ENCODE assay signal across 9 mouse cellular contexts in the genomic region with DNA sequence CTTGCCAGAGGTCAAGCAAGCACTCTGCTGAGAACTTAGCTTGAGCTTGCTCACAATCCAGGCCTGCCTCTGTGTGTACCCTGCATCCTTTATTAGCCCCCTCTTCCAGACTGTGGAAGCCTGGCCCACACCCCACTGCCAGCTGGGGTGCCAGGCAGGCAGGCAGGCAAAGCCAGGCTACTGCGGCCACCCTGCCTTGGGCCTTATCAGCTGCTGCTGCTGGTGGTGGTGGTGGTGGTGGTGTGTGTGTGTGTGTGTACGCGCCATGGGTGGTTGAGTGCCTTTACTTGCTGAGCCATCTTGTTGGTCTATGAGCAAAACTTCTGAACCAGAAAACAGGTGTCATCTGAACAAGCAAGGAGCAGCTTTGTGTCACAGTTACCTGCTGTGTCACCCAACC. TPM values are rescaled to one million over a fixed set of nuclear protein-coding genes. Genes with fewer than 3 reads are reported as not detected.
DNase-seq lines count a peak whose midpoint lies in the region; ATAC-seq and TF ChIP-seq lines count a peak whose summit lies in the region.
"Had no signal": no experiment of that assay in that cellular context is flagged by ENCODE, and none has a peak within 500 bp of the region (broad histone marks: within the 10 kb centered on the region; RNA-seq: fewer than 3 reads in every experiment).

No protein-coding gene starts in this region.

- 90% methylated on average over 3 of the region's 3 CpGs for WGBS in hindbrain, embryonic 15.5 days
- 92% methylated on average over 3 of the region's 3 CpGs for WGBS in hindbrain, embryonic 12.5 days
- WGBS in midbrain, embryonic 10.5 days: 95% methylated on average over 3 of the region's 3 CpGs
- 86% methylated on average over 3 of the region's 3 CpGs for WGBS in midbrain, postnatal 0 days
- 80% methylated on average over 3 of the region's 3 CpGs for WGBS in intestine, embryonic 15.5 days
- 80% methylated on average over 3 of the region's 3 CpGs for WGBS in stomach, embryonic 14.5 days

- H3K27ac ChIP-seq in hindbrain, embryonic 15.5 days (replicated peaks): 0 out of 2 replicates have a peak overlapping the region, but pooled peaks have one; percentile 2
- no peak overlapping the region for H3K27ac ChIP-seq in hindbrain, embryonic 12.5 days
- H3K27ac ChIP-seq in midbrain, embryonic 10.5 days (replicated peaks): peak overlapping the region; percentile 94
- no peak overlapping the region for H3K27ac ChIP-seq in midbrain, postnatal 0 days (ENCODE audit: low read depth, low read length)
- peak overlapping the region; percentile 87 for H3K27ac ChIP-seq in intestine, embryonic 15.5 days
- peak overlapping the region; percentile 97 for H3K27ac ChIP-seq in stomach, embryonic 14.5 days (ENCODE audit: low read length)

- no peaks in the 10 kb centered on the region for H3K9me3 ChIP-seq in hindbrain, embryonic 15.5 days
- H3K9me3 ChIP-seq in hindbrain, embryonic 12.5 days (replicated peaks): no peaks in the 10 kb centered on the region
- peaks cover 12% of the 10 kb centered on the region for H3K9me3 ChIP-seq in midbrain, embryonic 10.5 days (replicated peaks)
- no peaks in the 10 kb centered on the region for H3K9me3 ChIP-seq in midbrain, postnatal 0 days (ENCODE audit: low read length)
- H3K9me3 ChIP-seq in intestine, embryonic 15.5 days: no peaks in the 10 kb centered on the region
- H3K9me3 ChIP-seq in stomach, embryonic 14.5 days (ENCODE audit: control insufficient read depth, low read depth, low read length): no peaks in the 10 kb centered on the region

- DNase-seq in midbrain, embryonic 10.5 days (ENCODE audit: low spot score): no peak
- no peak for DNase-seq in midbrain, postnatal 0 days (ENCODE audit: low spot score)
- DNase-seq in cerebellum, adult 11 months: no peak
- no peak for DNase-seq in frontal cortex, adult 2 months (ENCODE audit: extremely low spot score in 1 of 2, low spot score in 1 of 2)
- DNase-seq: thymus, postnatal 25 days had no signal

- no peak overlapping the region for H3K4me3 ChIP-seq in hindbrain, embryonic 15.5 days
- H3K4me3 ChIP-seq in hindbrain, embryonic 12.5 days: no peak overlapping the region
- no peak overlapping the region; the same call in 1 of the 2 replicates for H3K4me3 ChIP-seq in midbrain, embryonic 10.5 days
- H3K4me3 ChIP-seq in midbrain, postnatal 0 days (ENCODE audit: low read depth, low read length): no peak overlapping the region
- no peak overlapping the region for H3K4me3 ChIP-seq in intestine, embryonic 15.5 days (replicated peaks)
- no peak overlapping the region for H3K4me3 ChIP-seq in stomach, embryonic 14.5 days (ENCODE audit: low read depth, low read length)

- no peak for TF ChIP-seq CTCF in midbrain, postnatal 0 days (IDR thresholded peaks at IDR 0.05)

- peaks cover 65% of the 10 kb centered on the region for H3K4me1 ChIP-seq in hindbrain, embryonic 15.5 days (replicated peaks)
- H3K4me1 ChIP-seq in hindbrain, embryonic 12.5 days: peaks cover 66% of the 10 kb centered on the region
- H3K4me1 ChIP-seq in midbrain, embryonic 10.5 days: peaks cover 95% of the 10 kb centered on the region
- peaks cover 18% of the 10 kb centered on the region for H3K4me1 ChIP-seq in midbrain, postnatal 0 days (ENCODE audit: insufficient read depth, low read length)
- peaks cover 71% of the 10 kb centered on the region for H3K4me1 ChIP-seq in intestine, embryonic 15.5 days (replicated peaks)
- peaks cover 42% of the 10 kb centered on the region for H3K4me1 ChIP-seq in stomach, embryonic 14.5 days (ENCODE audit: control insufficient read depth, insufficient read depth, low read length)

- no peak overlapping the region for H3K4me2 ChIP-seq in hindbrain, embryonic 15.5 days
- H3K4me2 ChIP-seq in hindbrain, embryonic 12.5 days (replicated peaks): no peak overlapping the region
- H3K4me2 ChIP-seq in midbrain, postnatal 0 days (ENCODE audit: low read depth, low read length, poor library complexity, severe bottlenecking): no peak overlapping the region
- peak overlapping the region; percentile 46; the same call in 1 of the 2 replicates for H3K4me2 ChIP-seq in intestine, embryonic 15.5 days (replicated peaks)
- 0 out of 2 replicates have a peak overlapping the region, but pooled peaks have one; percentile 22 for H3K4me2 ChIP-seq in stomach, embryonic 14.5 days (replicated peaks; ENCODE audit: low read depth, low read length)

- no peak for ATAC-seq in hindbrain, embryonic 15.5 days (ENCODE audit: low FRiP score, low read depth)
- no peak for ATAC-seq in hindbrain, embryonic 12.5 days (ENCODE audit: low FRiP score)
- ATAC-seq in midbrain, postnatal 0 days (ENCODE audit: low FRiP score): no peak
- no peak for ATAC-seq in intestine, embryonic 15.5 days
- no peak for ATAC-seq in stomach, embryonic 14.5 days (ENCODE audit: insufficient number of reproducible peaks, insufficient read depth, low FRiP score, low read depth)

- H3K36me3 ChIP-seq in hindbrain, embryonic 15.5 days: peaks cover 14% of the 10 kb centered on the region; the same call in 1 of the 2 replicates
- peaks cover 46% of the 10 kb centered on the region for H3K36me3 ChIP-seq in hindbrain, embryonic 12.5 days
- H3K36me3 ChIP-seq in midbrain, embryonic 10.5 days: peaks cover 82% of the 10 kb centered on the region
- peaks cover 25% of the 10 kb centered on the region for H3K36me3 ChIP-seq in midbrain, postnatal 0 days (ENCODE audit: insufficient read depth, low read length)
- H3K36me3 ChIP-seq in intestine, embryonic 15.5 days: peaks cover 20% of the 10 kb centered on the region
- H3K36me3 ChIP-seq in stomach, embryonic 14.5 days (ENCODE audit: control insufficient read depth, insufficient read depth, low read length): peaks cover 37% of the 10 kb centered on the region

- H3K27me3 ChIP-seq in hindbrain, embryonic 15.5 days: no peaks in the 10 kb centered on the region
- H3K27me3 ChIP-seq in hindbrain, embryonic 12.5 days: no peaks in the 10 kb centered on the region
- no peaks in the 10 kb centered on the region for H3K27me3 ChIP-seq in midbrain, embryonic 10.5 days (ENCODE audit: low read depth, poor library complexity, severe bottlenecking)
- no peaks in the 10 kb centered on the region for H3K27me3 ChIP-seq in midbrain, postnatal 0 days (ENCODE audit: insufficient read depth, low read length)
- H3K27me3 ChIP-seq in intestine, embryonic 15.5 days (replicated peaks): no peaks in the 10 kb centered on the region
- H3K27me3 ChIP-seq in stomach, embryonic 14.5 days (ENCODE audit: control insufficient read depth, insufficient read depth, low read length): no peaks in the 10 kb centered on the region

- H3K9ac ChIP-seq in hindbrain, embryonic 15.5 days: no peak overlapping the region
- no peak overlapping the region for H3K9ac ChIP-seq in hindbrain, embryonic 12.5 days
- no peak overlapping the region for H3K9ac ChIP-seq in midbrain, postnatal 0 days (replicated peaks; ENCODE audit: low read length, poor library complexity, severe bottlenecking)
- no peak overlapping the region for H3K9ac ChIP-seq in intestine, embryonic 15.5 days
- H3K9ac ChIP-seq in stomach, embryonic 14.5 days (replicated peaks; ENCODE audit: low read depth, low read length): no peak overlapping the region

RNA-seq across cellular contexts. Expression of a gene that starts 18.3 kb away (rescaled TPM):
- 80.0 and 86.3 TPM in 2 replicates for polyA plus RNA-seq in hindbrain, embryonic 15.5 days (2015; fragmentation: Nextera tagmentation; extraction: Ambion mirVana)
- polyA plus RNA-seq in hindbrain, embryonic 12.5 days (2016; fragmentation: Nextera tagmentation; extraction: Ambion mirVana): 131 and 137 TPM in 2 replicates
- 94.4 and 103 TPM in 2 replicates for polyA plus RNA-seq in midbrain, embryonic 10.5 days (2016; fragmentation: Nextera tagmentation; extraction: Ambion mirVana)
- 160 and 186 TPM in 2 replicates for total RNA-seq in midbrain, postnatal 0 days (2014; rRNA removed)
- polyA plus RNA-seq in midbrain, postnatal 0 days (2015; fragmentation: Nextera tagmentation; extraction: Ambion mirVana): 46.4 and 48.1 TPM in 2 replicates
- 57.7 and 62.4 TPM in 2 replicates for polyA plus RNA-seq in intestine, embryonic 15.5 days (2015; fragmentation: Nextera tagmentation; extraction: Ambion mirVana)
- 79.8 and 84.0 TPM in 2 replicates for polyA plus RNA-seq in stomach, embryonic 14.5 days (2014; fragmentation: Nextera tagmentation; extraction: Ambion mirVana)
- polyA plus RNA-seq in frontal cortex, adult 2 months (2012; rRNA removed): 48.7 and 61.0 TPM in 2 replicates

Comparison
In these comparisons a context has a peak if more than half of its experiments do, and no peak if none do; other contexts are left out.
1. H3K27ac ChIP-seq: peak in hindbrain, embryonic 15.5 days (single experiment), midbrain, embryonic 10.5 days (single experiment), intestine, embryonic 15.5 days (single experiment) and stomach, embryonic 14.5 days (single experiment); none in hindbrain, embryonic 12.5 days (single experiment) and midbrain, postnatal 0 days (single experiment).
2. H3K4me2 ChIP-seq: peak in intestine, embryonic 15.5 days (single experiment) and stomach, embryonic 14.5 days (single experiment); none in hindbrain, embryonic 15.5 days (single experiment), hindbrain, embryonic 12.5 days (single experiment) and midbrain, postnatal 0 days (single experiment).